Mouse (Mus musculus) erythroblast, embryonic 14.5 days (primary cell): Measurements from ENCODE around the gene Lpcat3.

ENCODE experiments used
- GATA1 ChIP-seq: IDR thresholded peaks from 2 replicates; pipeline ENCODE4 v1.6.1; 2012; ENCODE audit warnings: low read length, inconsistent platforms, mixed read lengths
- TAL1 ChIP-seq: IDR thresholded peaks from 3 replicates; pipeline ENCODE4 v1.6.1; 2012; ENCODE audit warnings: low read length, inconsistent platforms, mixed read lengths

DNA sequence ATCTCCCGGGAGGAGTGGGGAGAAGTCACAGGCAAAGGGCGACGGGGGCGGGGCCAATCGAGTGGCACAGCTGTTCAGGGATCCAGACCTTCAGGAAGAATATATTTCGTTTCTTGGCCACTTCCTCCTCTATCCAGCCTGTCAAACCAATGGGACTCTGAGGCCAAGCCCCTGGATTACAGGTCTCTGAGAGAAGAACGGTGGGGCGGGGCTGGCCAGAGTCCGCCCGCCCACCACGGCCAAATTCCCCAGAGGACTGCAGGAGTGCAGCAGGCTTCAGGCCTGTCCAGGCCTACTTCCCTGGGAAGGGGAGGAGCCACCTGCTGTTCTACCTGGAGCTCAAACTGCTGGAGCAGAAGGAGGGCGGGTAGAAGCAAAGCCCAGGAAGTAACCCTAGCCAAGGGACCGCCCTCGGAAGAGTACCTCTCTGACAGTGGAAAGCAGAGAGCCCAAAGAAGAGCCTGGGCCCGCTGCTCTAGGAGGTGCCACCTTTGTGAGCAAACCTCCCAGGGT, 75.7 kb downstream of the Lpcat3 start, which contains the start of gene Ptpn6:
- no peak for TF ChIP-seq GATA1
- TF ChIP-seq TAL1 = no peak
